Mouse (Mus musculus): ENCODE measurements around the gene Cmtm8. TPM values are rescaled to one million over a fixed set of nuclear protein-coding genes. Genes with fewer than 3 reads are reported as not detected.
A peak's percentile ranks its signal among the peaks of the same experiment; 100 is the strongest.

Cmtm8 gene
- polyA plus RNA-seq, 1 experiment, result 2.4 TPM

DNA sequence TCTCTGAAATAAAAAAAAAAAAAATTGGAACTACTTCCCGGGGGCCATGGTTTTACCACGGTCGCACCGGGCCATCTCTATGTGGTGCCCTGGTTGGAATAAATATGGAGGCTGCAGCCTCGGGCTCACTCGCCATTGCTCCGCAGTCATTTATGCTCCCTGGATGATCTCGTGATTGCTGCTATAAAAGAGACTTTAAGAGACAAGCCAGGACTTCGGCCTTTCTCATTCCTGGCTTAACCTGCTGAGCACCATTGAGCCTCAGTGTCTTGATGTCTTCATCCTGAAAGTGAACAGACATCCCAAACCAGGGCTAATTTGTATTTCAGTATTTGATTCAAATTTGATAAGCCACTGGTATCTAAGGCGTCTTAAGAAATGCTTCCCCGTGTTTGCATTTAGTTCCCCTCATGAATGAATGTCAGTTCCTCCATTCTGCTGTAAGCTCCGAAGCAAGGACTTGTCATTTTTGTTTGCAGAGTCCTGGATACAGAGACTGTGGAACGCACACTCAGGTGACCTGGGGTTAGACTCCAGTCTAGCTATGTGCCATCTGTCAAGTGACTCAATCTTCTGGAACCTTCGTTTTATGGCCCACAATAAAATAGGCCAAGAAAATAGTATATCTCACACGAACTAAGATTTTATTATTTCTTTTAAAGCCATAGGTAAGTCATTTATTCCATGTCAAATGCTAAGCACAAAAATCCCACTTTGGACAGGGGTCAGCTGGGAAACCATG lies 22.2 kb downstream of the Cmtm8 start:
- DNase-seq (ENCODE audit: low spot score), result no peak

- no peak for DNase-seq (ENCODE audit: low spot score)
These were observed 25.0 kb downstream of the Cmtm8 start for GRCm38 (mm10) chr9:114818918-114819317.

DNA sequence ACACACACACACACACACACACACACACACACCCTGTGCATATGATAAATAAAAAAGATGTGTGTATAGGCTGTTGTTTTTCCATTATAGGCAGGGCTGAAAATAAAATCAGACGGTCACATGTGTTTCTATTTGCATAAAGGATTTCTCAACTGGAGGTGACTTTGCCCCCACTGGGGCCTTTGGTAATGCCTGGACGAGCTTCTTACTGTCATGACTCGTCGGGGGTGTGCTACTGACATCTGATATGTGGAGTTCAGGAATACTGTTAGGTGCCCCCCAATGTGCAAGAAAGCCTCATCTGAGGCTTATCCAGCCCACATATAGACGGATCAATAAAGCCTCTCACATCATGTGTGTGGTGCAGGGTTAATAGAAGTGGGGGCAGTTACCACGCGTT lies 26.9 kb downstream of the Cmtm8 start:
- DNase-seq (ENCODE audit: low spot score), result no peak

GRCm38 (mm10) chr9:114816121-114816520 lies 27.8 kb downstream of the Cmtm8 start:
- DNase-seq (ENCODE audit: low spot score), result no peak

DNA sequence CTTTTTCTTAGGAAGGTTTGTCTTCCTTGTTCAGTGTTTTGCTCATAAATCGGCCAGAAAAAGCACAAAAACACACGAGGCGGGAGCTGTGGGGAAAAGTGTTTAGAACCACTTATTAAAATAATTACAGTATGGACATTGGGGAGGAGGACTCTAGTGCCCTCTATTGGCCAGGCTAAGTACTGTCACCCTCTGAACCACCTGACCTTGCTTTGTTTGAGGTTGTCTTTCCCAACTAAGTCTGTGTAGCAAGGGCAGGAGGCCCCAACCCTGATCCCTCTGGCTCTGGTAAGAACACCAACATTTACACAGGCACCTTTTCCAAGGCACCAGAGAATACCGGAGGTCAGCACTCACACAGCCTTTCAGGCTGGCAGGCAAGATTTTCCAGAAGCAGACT lies 28.6 kb downstream of the Cmtm8 start:
- no peak for DNase-seq (ENCODE audit: low spot score)

- no peak for DNase-seq (ENCODE audit: low spot score)
These were observed 32.0 kb downstream of the Cmtm8 start for GRCm38 (mm10) chr9:114812001-114812400.

GRCm38 (mm10) chr9:114810837-114811236 lies 33.1 kb downstream of the Cmtm8 start:
- no peak for DNase-seq (ENCODE audit: low spot score)

- DNase-seq (ENCODE audit: low spot score), result no peak
These were observed 35.3 kb downstream of the Cmtm8 start for GRCm38 (mm10) chr9:114808671-114809070.

DNA sequence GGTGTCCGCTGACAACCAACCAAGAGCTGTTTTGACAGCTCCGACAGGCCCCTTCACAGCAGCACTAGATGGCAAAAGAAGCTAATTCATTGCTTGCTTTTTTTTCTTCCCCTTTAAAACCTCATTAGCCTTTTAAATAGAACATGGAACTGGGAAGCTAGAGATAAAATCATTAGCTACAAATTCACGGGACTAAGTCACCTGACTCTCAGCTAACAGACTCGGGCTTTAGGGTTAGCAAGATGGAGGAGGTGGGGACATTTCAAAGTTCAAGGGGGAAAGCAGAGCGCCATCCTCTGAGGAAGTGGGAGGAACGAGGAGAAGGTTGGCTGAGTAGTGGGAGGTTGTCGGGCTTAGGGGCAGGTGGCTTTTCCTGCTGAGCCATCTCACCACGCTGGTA lies 36.7 kb downstream of the Cmtm8 start:
- DNase-seq (ENCODE audit: low spot score), result no peak

- no peak for DNase-seq (ENCODE audit: low spot score)
These were observed 38.7 kb downstream of the Cmtm8 start for GRCm38 (mm10) chr9:114805151-114805671.

GRCm38 (mm10) chr9:114802191-114802590 lies 41.8 kb downstream of the Cmtm8 start:
- DNase-seq (ENCODE audit: low spot score), result no peak

DNA sequence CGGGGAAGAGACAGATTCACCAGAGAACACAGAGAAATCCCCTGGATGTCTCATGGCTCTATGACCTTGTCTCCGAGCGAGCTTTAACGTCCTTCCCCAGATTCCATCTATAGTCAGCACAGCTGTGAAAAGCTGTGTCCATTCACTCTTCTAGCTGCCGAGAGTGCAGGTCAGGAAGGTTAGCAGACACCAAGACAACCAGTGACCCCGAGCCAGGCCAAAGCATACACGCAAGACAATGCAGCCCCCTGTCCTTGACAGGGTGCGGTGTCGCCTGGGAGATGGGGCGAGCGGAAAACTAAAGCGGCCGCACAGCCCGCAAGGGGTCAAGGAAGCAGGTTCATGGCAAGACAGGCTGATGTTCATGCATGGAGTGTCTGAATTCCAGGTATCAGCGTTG lies 42.7 kb downstream of the Cmtm8 start:
- DNase-seq (ENCODE audit: low spot score), result no peak

GRCm38 (mm10) chr9:114799498-114800107 lies 44.4 kb downstream of the Cmtm8 start:
- no peak for DNase-seq (ENCODE audit: low spot score)

- DNase-seq (ENCODE audit: low spot score), result no peak
These were observed 45.1 kb downstream of the Cmtm8 start for GRCm38 (mm10) chr9:114798845-114799244.

DNA sequence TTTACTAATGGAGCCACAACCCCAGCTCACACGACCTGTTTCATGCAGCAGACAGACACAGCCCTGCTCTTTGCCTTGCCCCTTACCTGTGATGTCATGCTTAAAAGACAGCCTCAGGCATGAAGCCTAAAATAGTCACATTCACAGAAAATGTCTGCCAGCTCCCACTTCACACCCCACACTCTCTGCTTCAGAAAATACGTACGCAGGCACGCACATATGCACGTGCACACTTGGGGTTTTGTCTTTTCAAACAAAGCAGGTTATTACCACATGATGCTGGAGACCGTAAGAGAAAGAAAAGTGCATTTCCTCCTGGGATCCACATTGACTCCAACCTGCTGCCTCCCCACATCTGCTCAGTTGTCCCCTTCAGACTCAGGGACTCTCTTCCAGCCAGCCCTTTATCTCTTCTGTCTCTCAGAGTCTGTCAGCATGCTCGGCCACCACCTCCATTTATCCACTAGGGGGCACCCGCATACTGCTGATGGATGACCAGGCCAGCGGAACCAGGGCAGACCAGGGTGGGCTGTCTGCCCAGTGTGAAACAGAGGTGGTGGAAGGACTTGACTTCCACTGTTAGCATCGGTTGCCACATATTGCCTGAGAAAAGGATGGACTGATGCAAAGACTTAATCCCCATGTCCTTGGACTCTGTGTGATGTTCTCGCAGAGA lies 46.5 kb downstream of the Cmtm8 start:
- peak; percentile 68 for DNase-seq (ENCODE audit: low spot score)

GRCm38 (mm10) chr9:114796473-114797050 lies 47.4 kb downstream of the Cmtm8 start:
- no peak for DNase-seq (ENCODE audit: low spot score)

DNA sequence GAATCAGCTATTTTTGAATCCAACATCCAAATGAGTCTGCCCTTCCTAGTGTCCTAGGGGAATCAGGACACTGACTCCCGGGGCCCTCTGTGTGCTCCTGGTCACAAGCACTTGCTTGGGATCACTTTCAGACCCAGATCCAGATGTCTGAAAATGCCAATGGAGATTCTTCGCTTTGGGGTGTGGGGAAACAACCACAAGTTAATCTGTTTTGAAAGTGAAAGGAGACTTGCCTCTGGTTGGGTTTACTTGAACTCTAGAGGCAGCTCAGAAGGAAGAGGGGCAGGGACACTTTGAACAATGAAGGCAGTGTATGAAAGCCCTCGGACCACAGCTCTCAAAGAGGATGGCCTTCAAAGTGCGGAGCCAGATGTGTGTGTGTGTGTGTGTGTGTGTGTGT lies 49.5 kb downstream of the Cmtm8 start:
- no peak for DNase-seq (ENCODE audit: low spot score)

DNA sequence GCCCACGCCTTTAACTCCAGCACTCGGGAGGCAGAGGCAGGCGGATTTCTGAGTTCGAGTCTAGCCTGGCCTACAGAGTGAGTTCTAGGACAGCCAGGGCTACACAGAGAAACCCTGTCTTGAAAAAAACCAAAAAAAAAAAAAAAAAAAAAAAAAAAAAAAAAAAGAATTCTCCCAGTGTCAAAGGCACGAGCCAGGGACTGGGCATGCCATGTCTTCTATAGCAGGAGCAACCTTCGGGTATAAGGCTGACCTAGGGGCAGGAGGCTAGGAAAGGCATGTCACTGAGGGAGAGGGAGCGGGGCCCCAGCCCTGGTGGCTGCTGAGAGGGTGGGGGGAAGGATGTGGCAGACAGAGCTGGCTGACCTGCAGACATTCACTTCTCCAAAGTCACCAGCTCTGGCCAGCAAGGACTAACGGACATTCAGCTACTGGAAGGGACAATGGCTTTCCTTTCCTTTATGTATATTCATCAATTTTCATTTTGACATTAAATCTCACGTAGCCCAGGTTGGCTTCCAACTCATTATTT lies 50.1 kb downstream of the Cmtm8 start:
- no peak for DNase-seq (ENCODE audit: low spot score)

GRCm38 (mm10) chr9:114789989-114790388 lies 54.0 kb downstream of the Cmtm8 start:
- no peak for DNase-seq (ENCODE audit: low spot score)

DNA sequence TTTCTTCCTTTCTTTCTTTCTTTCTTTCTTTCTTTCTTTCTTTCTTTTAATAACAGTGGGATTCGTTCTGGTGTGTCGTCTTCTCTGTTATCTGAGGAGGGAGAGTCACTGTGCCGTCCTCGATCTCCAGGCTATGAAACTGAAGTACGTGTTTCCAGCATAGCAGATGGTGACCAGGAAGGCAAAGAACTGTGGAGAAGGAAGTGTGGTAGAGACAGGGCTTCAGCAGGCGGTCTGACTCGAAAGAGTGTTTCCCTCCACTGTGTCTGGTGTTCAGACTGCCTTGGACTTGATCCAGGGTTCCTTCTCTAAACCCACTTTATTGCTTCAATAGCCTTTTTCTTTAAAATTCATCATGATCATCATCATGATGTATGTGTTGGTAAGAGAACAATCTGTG lies 54.4 kb downstream of the Cmtm8 start:
- no peak for DNase-seq (ENCODE audit: low spot score)

DNA sequence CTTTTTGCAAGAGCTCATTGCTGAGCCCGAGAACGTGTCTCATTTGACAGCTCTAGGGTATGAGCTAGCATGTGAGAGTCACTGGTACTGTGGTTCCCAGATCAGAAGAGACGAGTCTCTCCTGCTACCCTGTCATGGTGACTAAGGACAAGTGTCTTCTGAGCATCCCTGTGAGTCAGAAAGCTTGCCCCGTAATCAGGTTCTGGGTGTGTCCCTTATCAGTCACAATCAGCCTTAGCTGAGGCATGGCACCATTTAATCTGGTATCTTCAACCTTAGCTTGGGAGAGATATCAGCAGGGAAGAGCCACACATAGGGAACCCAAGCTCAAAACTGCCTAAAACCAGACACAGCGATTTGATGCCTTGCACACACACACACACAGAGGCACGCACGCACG lies 55.3 kb downstream of the Cmtm8 start:
- no peak for DNase-seq (ENCODE audit: low spot score)

DNA sequence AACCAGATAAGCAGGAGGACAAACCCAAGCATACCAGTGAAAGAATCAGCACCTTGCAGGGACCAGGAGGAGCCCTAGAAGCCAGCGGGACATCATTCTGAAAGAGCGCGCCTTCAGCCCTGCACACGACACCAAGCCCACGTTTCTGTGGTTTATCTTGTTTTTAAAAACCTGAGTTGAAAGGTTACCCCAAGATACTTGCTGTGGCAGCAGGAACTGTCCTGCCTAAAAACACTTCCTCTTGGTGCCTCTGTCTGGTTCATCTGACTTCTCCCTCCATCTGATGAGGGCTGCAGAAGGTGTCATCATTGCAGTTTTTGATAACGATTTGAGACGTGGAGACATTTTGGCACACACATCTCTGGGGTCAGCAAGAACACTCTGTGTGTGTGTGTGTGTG lies 56.2 kb downstream of the Cmtm8 start:
- DNase-seq (ENCODE audit: low spot score), result no peak

Data from urinary bladder, adult 2 months (tissue).